Mouse (Mus musculus) lung, embryonic 16.5 days (tissue): ENCODE measurements around the gene Ndufs3. TPM values are rescaled to one million over a fixed set of nuclear protein-coding genes. Genes with fewer than 3 reads are reported as not detected.
A peak's percentile ranks its signal among the peaks of the same experiment; 100 is the strongest.

Experiments used
- ATAC-seq: fragments of 200-750 bp; cut with Nextera tagmentation; 2 replicates; pipeline ENCODE4 v1.8.0; 2017; ENCODE audit warnings: low read depth, mild to moderate bottlenecking, moderate library complexity
- H3K27ac ChIP-seq: fragments of 300-500 bp; sonication (generic); 2 replicates; pipeline ENCODE4 v1.5.1; 2014; ENCODE audit warnings: mild to moderate bottlenecking, control low read depth, low read length
- H3K27me3 ChIP-seq: fragments of 300-500 bp; sonication (generic); 2 replicates; pipeline ENCODE4 v1.6.1; 2014; ENCODE audit warnings: low read depth, low read length, mixed read lengths; ENCODE audit not compliant: control insufficient read depth, insufficient read depth
- H3K36me3 ChIP-seq: fragments of 300-500 bp; sonication (generic); 2 replicates; pipeline ENCODE4 v1.6.1; 2014; ENCODE audit warnings: low read length; ENCODE audit not compliant: control insufficient read depth, insufficient read depth
- H3K4me1 ChIP-seq: fragments of 300-500 bp; sonication (generic); replicated peaks from 2 replicates; pipeline ENCODE4 v1.6.1; 2014; ENCODE audit warnings: low read length, mixed read lengths; ENCODE audit not compliant: control insufficient read depth, insufficient read depth
- H3K4me2 ChIP-seq: fragments of 300-500 bp; sonication (generic); 2 replicates; pipeline ENCODE4 v1.6.1; 2014; ENCODE audit warnings: low read depth, low read length, control low read depth
- H3K4me3 ChIP-seq: fragments of 300-500 bp; sonication (generic); 2 replicates; pipeline ENCODE4 v1.5.1; 2014; ENCODE audit warnings: mild to moderate bottlenecking, low read length, control low read depth
- H3K9ac ChIP-seq: fragments of 300-500 bp; sonication (generic); 2 replicates; pipeline ENCODE4 v1.6.1; 2014; ENCODE audit warnings: low read length, control low read depth
- H3K9me3 ChIP-seq: fragments of 300-500 bp; sonication (generic); 2 replicates; pipeline ENCODE4 v1.6.1; 2016; ENCODE audit warnings: low read length; ENCODE audit not compliant: control insufficient read depth
- WGBS: fragments of 180-500 bp; shearing (Covaris S2); extraction: QIAGEN DNeasy Blood & Tissue Kit; methylation state at CpG from one replicate; pipeline ENCODE4 v1.1.7; 2014; 5-methylcytosine and 5-hydroxymethylcytosine counted together
- polyA plus RNA-seq: library from polyadenylated mRNA; unstranded; fragments of >200 nt; fragmentation: Nextera tagmentation; extraction: Ambion mirVana; gene quantifications from 2 replicates; pipeline ENCODE4 v1.2.1, GENCODE M21; 2015

Gene Ndufs3
- polyA plus RNA-seq, 1 experiment from 2014 or later, result 203 TPM

DNA sequence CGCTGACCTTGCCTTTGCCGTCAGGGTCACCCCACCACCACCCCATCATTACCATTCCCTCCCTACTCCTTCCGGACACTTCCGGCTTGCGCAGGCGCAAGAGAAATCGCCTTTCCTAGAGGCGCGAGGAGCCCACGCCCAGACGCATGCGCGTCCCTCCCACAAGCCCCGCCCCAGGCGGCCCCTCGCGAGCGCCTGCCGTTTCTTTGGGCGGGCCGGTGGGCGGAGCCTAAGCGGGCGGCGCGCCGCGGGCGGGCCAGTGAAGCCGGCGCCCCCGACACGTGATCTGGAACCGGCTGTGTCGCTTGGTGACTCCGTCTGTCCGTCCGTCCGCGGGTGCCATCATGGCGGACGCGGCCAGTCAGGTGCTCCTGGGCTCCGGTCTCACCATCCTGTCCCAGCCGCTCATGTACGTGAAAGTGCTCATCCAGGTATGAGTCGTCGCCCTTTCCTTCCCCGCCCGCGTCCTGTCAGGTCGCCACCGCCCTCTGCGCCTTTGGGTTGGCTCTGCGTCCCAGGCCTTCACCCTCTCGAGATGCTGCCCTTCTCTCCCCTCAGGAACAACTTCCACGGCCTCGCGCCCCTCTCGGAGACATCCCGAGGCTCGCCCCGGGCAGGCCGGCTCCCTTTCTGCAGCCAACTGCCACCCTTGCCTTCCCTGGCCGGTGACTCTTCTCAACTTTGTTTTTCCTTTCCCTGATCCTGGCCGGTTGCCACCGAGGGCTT, 57.5 kb downstream of the Ndufs3 start, which contains the start of gene Mtch2:
Mtch2 (plus strand) TSS at position 201 of the 726 bp plus-strand sequence.
- Histone ChIP-seq H3K4me2 (peak within 1 kb of the TSS; percentile 83), H3K4me3 (peak within 1 kb of the TSS; percentile 98), H3K9me3 (no peaks in the 10 kb centered on the region), H3K36me3 (peaks cover 14% of the 10 kb centered on the region), H3K27me3 (no peaks in the 10 kb centered on the region), H3K9ac (peak within 1 kb of the TSS; percentile 91), H3K4me1 (peaks cover 11% of the 10 kb centered on the region), H3K27ac (peak within 1 kb of the TSS; percentile 88)
- ATAC-seq, result peak; percentile 98
- WGBS, result under 1% methylated on average over 65 of the region's 67 CpGs

DNA sequence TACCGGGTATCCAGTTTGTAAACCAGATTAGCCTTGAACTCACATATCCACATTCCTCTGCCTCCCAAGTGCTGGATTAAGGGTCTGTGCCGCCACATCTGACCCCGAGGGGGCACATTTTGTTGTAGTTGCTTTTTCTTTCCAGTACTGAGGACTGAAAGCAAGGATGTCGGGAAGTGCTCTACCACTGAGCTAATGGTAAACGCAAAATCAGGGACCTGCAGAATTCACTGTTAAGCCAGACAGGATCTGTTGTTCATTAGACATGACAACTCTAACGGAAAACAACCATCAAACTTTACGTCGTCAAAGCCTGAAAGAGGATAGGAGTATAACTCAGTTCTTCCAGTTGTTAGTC, 58.1 kb downstream of the Ndufs3 start:
- no peaks in the 10 kb centered on the region for H3K27me3 ChIP-seq
- under 1% methylated on average over 8 of the region's 8 CpGs for WGBS

DNA sequence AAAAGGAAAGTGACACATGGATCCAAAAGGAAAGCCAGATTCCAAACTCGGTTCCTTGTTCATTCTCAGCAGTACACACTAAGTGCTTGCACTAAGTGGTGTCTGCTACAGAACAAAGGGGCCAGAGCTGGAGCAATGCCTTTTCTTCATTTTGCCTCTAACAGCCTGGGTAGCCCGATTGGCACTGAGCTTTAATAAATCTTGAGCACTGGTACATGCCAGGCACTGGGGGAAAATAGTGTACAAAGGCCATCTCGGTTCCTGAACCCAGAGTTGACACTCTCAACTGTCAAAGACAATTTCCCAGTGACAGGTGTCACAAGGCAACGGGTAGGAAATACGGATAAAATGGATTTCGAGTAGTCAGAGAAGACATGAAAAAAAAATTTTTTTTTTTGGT, 58.5 kb downstream of the Ndufs3 start:
- Histone ChIP-seq H3K9me3 (no peaks in the 10 kb centered on the region), H3K4me2 (peak overlapping the region; percentile 83), H3K27ac (no peak overlapping the region; the same call in 1 of the 2 replicates), H3K4me1 (peaks cover 11% of the 10 kb centered on the region), H3K4me3 (peak overlapping the region; percentile 98), H3K9ac (peak overlapping the region; percentile 78), H3K36me3 (peaks cover 8% of the 10 kb centered on the region), H3K27me3 (no peaks in the 10 kb centered on the region)
- WGBS, result 44% methylated on average over 6 of the region's 6 CpGs
- no peak for ATAC-seq

More for the DNA sequence above, 58.1 kb downstream of the Ndufs3 start:
- Histone ChIP-seq H3K4me3 (peak overlapping the region; percentile 98), H3K27ac (peak overlapping the region; percentile 77), H3K9me3 (no peaks in the 10 kb centered on the region), H3K36me3 (peaks cover 9% of the 10 kb centered on the region), H3K9ac (peak overlapping the region; percentile 78), H3K4me1 (peaks cover 11% of the 10 kb centered on the region), H3K4me2 (peak overlapping the region; percentile 83)
- peak; percentile 35 for ATAC-seq

DNA sequence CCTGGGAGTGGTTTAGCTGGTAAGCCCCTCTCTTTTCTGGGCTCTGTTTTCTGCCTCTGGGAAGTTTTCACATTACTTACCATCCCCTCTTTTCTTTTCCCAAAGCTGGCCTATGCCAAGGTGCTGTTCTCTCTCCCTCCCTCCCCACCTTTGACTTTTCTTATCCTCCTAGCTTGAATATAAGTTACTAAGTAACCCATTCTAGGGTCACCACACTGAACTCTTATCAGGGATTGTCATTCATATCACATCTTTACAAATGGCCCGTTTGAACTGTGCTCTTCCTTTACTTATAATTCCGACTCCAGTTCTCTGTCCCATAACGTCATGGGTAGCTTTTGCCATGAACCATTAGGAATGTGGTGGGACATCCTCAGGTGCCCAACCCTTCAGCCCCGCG, 59.4 kb downstream of the Ndufs3 start:
- H3K4me1 ChIP-seq, result peaks cover 11% of the 10 kb centered on the region
- H3K27ac ChIP-seq, result no peak overlapping the region
- H3K4me3 ChIP-seq, result no peak overlapping the region
- no peaks in the 10 kb centered on the region for H3K9me3 ChIP-seq
- WGBS, result 66% methylated on average over 5 of the region's 5 CpGs
- no peaks in the 10 kb centered on the region; the same call in 1 of the 2 replicates for H3K36me3 ChIP-seq
- no peak overlapping the region for H3K4me2 ChIP-seq
- ATAC-seq, result no peak
- no peaks in the 10 kb centered on the region for H3K27me3 ChIP-seq
- H3K9ac ChIP-seq, result no peak overlapping the region

Other genes with a start within 250 kb of the Ndufs3 start
- gene Nup160, start 227.6 kb downstream of the Ndufs3 start, polyA plus RNA-seq, result 43.7 and 48.9 TPM in 2 replicates
- 85.7 and 88.5 TPM in 2 replicates for gene Fnbp4, start 159.5 kb downstream of the Ndufs3 start, polyA plus RNA-seq
- gene Agbl2, start 122.1 kb downstream of the Ndufs3 start, polyA plus RNA-seq, result 2.4 and 2.5 TPM in 2 replicates
- gene Mtch2, start 57.7 kb downstream of the Ndufs3 start, polyA plus RNA-seq, result 198 and 199 TPM in 2 replicates
- 2.9 and 3.0 TPM in 2 replicates for gene C1qtnf4, start 19.0 kb downstream of the Ndufs3 start, polyA plus RNA-seq
- 36.5 and 37.0 TPM in 2 replicates for gene Kbtbd4, start 87 bp downstream of the Ndufs3 start, polyA plus RNA-seq
- gene Celf1, start 35.6 kb upstream of the Ndufs3 start, polyA plus RNA-seq, result 71.6 and 75.9 TPM in 2 replicates
- 2.0 and 2.3 TPM in 2 replicates for gene Rapsn, start 130.8 kb upstream of the Ndufs3 start, polyA plus RNA-seq
- gene Psmc3, start 149.2 kb upstream of the Ndufs3 start, polyA plus RNA-seq, result 278 and 298 TPM in 2 replicates
- 39.2 and 44.4 TPM in 2 replicates for gene Slc39a13, start 165.6 kb upstream of the Ndufs3 start, polyA plus RNA-seq
- gene Spi1, start 177.6 kb upstream of the Ndufs3 start, polyA plus RNA-seq, result 6.4 and 8.8 TPM in 2 replicates
- 13.0 and 18.0 TPM in 2 replicates for gene Mybpc3, start 213.3 kb upstream of the Ndufs3 start, polyA plus RNA-seq